Mouse (Mus musculus): ENCODE data around the gene Dhx9.
"Not testable (repeated sequence)": the region's sequence is repeated elsewhere in the genome, so short reads cannot be mapped to it uniquely, and the experiment has no call there.

Dhx9 gene

GRCm38 (mm10) chr1:153487500-153487879 lies at the start of gene Dhx9:
Gene Dhx9 (minus strand): TSS chr1:153487660.
- peak; percentile 97 to 98 for DNase-seq (ENCODE audit: low spot score in 2 of 2)

GRCm38 (mm10) chr1:153535611-153536010 lies 48.2 kb upstream of the Dhx9 start:
- no peak for DNase-seq (ENCODE audit: low spot score in 2 of 2)

- not testable (repeated sequence) for DNase-seq (ENCODE audit: low spot score in 2 of 2)
These were observed 45.4 kb upstream of the Dhx9 start for GRCm38 (mm10) chr1:153532896-153533295.

- no peak for DNase-seq (ENCODE audit: low spot score in 2 of 2)
These were observed 44.9 kb upstream of the Dhx9 start for GRCm38 (mm10) chr1:153532234-153532841.

GRCm38 (mm10) chr1:153531677-153532233 lies 44.3 kb upstream of the Dhx9 start:
- DNase-seq (ENCODE audit: low spot score in 2 of 2): no peak

GRCm38 (mm10) chr1:153522116-153522515 lies 34.7 kb upstream of the Dhx9 start:
- no peak for DNase-seq (ENCODE audit: low spot score in 2 of 2)

- no peak for DNase-seq (ENCODE audit: low spot score in 2 of 2)
These were observed 27.9 kb upstream of the Dhx9 start for GRCm38 (mm10) chr1:153515368-153515767.

GRCm38 (mm10) chr1:153510330-153511009 lies 23.0 kb upstream of the Dhx9 start:
- DNase-seq (ENCODE audit: low spot score in 2 of 2): no peak

- not testable (repeated sequence) for DNase-seq (ENCODE audit: low spot score in 2 of 2)
These were observed 22.1 kb upstream of the Dhx9 start for GRCm38 (mm10) chr1:153509569-153509968.

GRCm38 (mm10) chr1:153509012-153509411 lies 21.6 kb upstream of the Dhx9 start:
- DNase-seq (ENCODE audit: low spot score in 2 of 2): no peak

GRCm38 (mm10) chr1:153506266-153506665 lies 18.8 kb upstream of the Dhx9 start:
- DNase-seq (ENCODE audit: low spot score in 2 of 2): no peak

GRCm38 (mm10) chr1:153501644-153502321 lies 14.3 kb upstream of the Dhx9 start:
- no peak for DNase-seq (ENCODE audit: low spot score in 2 of 2)

GRCm38 (mm10) chr1:153500030-153500429 lies 12.6 kb upstream of the Dhx9 start:
- DNase-seq (ENCODE audit: low spot score in 2 of 2): no peak

GRCm38 (mm10) chr1:153496030-153496429 lies 8.6 kb upstream of the Dhx9 start:
- no peak for DNase-seq (ENCODE audit: low spot score in 2 of 2)

GRCm38 (mm10) chr1:153493931-153494330 lies 6.5 kb upstream of the Dhx9 start:
- DNase-seq (ENCODE audit: low spot score in 2 of 2): no peak

GRCm38 (mm10) chr1:153493338-153493737 lies 5.9 kb upstream of the Dhx9 start:
- no peak for DNase-seq (ENCODE audit: low spot score in 2 of 2)

- no peak for DNase-seq (ENCODE audit: low spot score in 2 of 2)
These were observed 4.4 kb upstream of the Dhx9 start for GRCm38 (mm10) chr1:153491822-153492221.

- no peak for DNase-seq (ENCODE audit: low spot score in 2 of 2)
These were observed 3.9 kb upstream of the Dhx9 start for GRCm38 (mm10) chr1:153491345-153491744.

- DNase-seq (ENCODE audit: low spot score in 2 of 2): no peak
These were observed 2.5 kb upstream of the Dhx9 start for GRCm38 (mm10) chr1:153489963-153490362.

GRCm38 (mm10) chr1:153489540-153489939 lies 2.1 kb upstream of the Dhx9 start:
- DNase-seq (ENCODE audit: low spot score in 2 of 2): no peak

- DNase-seq (ENCODE audit: low spot score in 2 of 2): no peak
These were observed 1.7 kb upstream of the Dhx9 start for GRCm38 (mm10) chr1:153489132-153489531.

- peak; percentile 23 to 28 for DNase-seq (ENCODE audit: low spot score in 2 of 2)
These were observed 527 bp downstream of the Dhx9 start for GRCm38 (mm10) chr1:153486767-153487499.
